Mouse (Mus musculus): ENCODE results near the gene Zc3h14. TPM values are rescaled to one million over a fixed set of nuclear protein-coding genes. Genes with fewer than 3 reads are reported as not detected.

Gene Zc3h14
- total RNA-seq, 2 experiments from 2014 or later = 61.4 to 62.6 TPM

- peak; percentile 62 for DNase-seq (ENCODE audit: low spot score)
- intact Hi-C loops (cut with DNase I) = no loop called here
These were observed 9.6 kb upstream of the Zc3h14 start, which contains the start of gene Ptpn21 for GRCm38 (mm10) chr12:98736951-98737800. Gene Ptpn21, minus strand, starts transcription at chr12:98737405.

DNA sequence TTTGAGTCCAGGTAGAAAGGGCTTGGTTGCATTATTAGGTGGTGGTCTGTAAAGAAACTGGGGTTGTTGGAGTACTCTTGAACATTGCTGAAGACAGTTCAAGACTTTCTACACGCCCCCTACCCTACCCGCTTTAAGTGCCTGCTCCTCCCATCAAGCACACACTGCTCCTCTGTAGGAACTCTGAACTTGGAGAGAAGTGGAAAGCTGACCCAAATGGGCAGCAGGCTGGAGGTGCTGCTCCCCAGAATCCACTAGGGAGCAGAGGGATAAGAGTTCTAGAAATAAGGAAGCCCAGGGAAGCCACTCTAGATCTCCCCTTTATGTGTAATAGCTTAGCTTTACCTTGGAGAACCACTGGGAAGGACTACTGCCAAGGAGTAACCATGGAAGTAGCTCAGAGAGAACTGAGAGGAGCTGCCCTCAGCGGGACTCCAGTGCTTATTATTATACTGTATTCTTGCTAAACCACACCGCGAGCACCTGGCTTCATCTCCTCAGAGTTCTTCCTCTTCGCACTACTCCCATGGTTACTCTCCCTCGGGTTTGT is 8.9 kb upstream of the Zc3h14 start:
- no peak for DNase-seq (ENCODE audit: low spot score)
- intact Hi-C loops (cut with DNase I) = no loop called here

DNA sequence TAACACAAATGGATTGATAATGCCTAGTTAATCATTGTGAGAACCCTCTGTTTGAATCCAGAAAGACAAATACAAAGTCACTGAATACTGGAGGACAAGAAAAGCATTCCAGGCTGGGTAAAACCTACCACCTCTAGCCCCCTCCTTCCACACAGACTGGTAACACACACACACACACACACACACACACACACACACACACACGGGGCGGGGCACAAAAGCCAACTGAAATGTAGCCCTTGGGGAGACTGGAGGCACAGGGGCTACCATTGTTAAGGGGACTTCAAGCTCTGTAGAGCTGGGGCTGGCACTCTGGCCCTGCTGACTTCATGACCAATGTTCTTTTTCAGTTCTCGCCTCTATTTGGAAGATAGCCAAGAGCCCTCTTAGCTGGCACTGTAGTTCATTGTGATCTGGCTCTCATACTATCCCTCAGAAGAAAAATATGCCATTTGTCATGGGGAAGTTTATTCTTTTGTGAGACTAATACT is 5.7 kb upstream of the Zc3h14 start:
- intact Hi-C loops (cut with DNase I) = no loop called here
- DNase-seq (ENCODE audit: low spot score) = no peak

- intact Hi-C loops (cut with DNase I) = loop anchor here (5.0 kb wide), 1 partner anchor 73 kb away; no protein-coding TSS in a partner anchor
- no peak for DNase-seq (ENCODE audit: low spot score)
These were observed 1.1 kb upstream of the Zc3h14 start for GRCm38 (mm10) chr12:98745626-98746025.

DNA sequence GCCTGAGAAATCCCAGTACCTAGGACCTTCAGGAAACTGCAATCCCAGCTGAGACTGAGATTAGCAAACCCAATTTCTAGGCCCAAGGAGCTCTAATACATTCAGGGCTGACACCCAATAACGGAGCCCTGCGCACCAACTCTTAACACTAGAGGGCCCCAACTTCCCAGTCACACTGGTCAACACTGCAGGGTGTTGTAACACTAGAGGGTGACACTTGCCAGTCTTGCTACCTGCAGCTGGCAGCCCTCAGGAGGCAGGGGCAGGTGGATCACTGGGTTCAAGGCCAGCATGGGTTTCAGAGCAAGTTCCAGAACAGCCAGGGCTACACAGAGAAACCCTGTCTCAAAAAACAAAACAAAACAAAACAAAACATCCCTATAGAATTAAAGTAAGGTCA is 633 bp upstream of the Zc3h14 start:
- intact Hi-C loops (cut with DNase I) = loop anchor here (5.0 kb wide), 1 partner anchor 74 kb away; no protein-coding TSS in a partner anchor

GRCm38 (mm10) chr12:98747380-98747753 is 603 bp downstream of the Zc3h14 start:
- no peak for DNase-seq (ENCODE audit: low spot score)
- intact Hi-C loops (cut with DNase I) = loop anchor here (5.0 kb wide), 1 partner anchor 75 kb away; no protein-coding TSS in a partner anchor

More for the DNA sequence above, 633 bp upstream of the Zc3h14 start:
- peak; percentile 19 for DNase-seq (ENCODE audit: low spot score)

- DNase-seq (ENCODE audit: low spot score) = no peak
- intact Hi-C loops (cut with DNase I) = no loop called here
These were observed 10.9 kb downstream of the Zc3h14 start for GRCm38 (mm10) chr12:98757636-98758035.

DNA sequence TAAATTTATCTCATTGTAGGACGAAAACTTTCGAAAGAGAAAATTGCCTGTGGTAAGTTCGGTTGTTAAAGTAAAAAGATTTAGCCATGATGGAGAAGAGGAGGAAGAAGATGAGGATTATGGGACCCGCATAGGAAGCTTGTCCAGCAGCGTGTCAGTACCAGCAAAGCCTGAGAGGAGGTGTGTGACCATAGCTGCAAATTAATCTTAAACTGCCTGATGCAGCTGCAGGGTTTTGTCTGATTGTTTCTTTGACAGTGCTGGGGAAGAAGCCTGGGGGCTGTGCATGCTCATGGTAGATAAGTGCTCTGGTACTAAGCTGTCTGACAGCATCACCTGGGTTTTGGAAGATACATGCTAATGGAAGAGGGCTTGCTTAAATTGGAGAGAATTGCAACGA is 12.9 kb downstream of the Zc3h14 start:
- no peak for DNase-seq (ENCODE audit: low spot score)
- intact Hi-C loops (cut with DNase I) = no loop called here

GRCm38 (mm10) chr12:98766241-98766640 is 19.5 kb downstream of the Zc3h14 start:
- DNase-seq (ENCODE audit: low spot score) = no peak
- intact Hi-C loops (cut with DNase I) = no loop called here

GRCm38 (mm10) chr12:98777509-98777908 is 30.7 kb downstream of the Zc3h14 start:
- intact Hi-C loops (cut with DNase I) = no loop called here

DNA sequence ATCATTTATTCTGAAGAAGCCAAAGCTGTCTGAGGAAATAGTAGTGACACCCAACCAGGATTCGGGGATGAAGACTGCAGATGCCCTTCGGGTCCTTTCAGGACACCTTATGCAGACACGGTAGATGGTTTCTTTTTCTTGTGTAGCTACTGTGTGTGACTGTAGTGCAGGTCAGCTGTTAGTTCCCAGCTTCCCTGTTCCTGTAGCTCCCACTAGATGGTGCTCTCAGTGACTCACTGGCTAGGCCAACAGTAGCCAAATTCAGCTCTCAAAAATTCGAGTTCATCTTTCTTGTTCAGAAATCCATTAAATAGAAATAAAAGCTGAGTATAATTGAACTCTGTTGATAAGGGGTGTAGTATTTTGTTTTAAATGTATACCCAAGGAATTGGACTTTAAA is 32.4 kb downstream of the Zc3h14 start:
- no peak for DNase-seq (ENCODE audit: low spot score)
- intact Hi-C loops (cut with DNase I) = no loop called here

More at GRCm38 (mm10) chr12:98777509-98777908, 30.7 kb downstream of the Zc3h14 start:
- DNase-seq (ENCODE audit: low spot score) = no peak

GRCm38 (mm10) chr12:98784251-98784650 is 37.5 kb downstream of the Zc3h14 start:
- intact Hi-C loops (cut with DNase I) = loop anchor here (5.0 kb wide), 1 partner anchor 107 kb away; no protein-coding TSS in a partner anchor
- DNase-seq (ENCODE audit: low spot score) = no peak

GRCm38 (mm10) chr12:98795731-98796318 is 49.1 kb downstream of the Zc3h14 start:
- intact Hi-C loops (cut with DNase I) = no loop called here
- DNase-seq (ENCODE audit: low spot score) = no peak

DNA sequence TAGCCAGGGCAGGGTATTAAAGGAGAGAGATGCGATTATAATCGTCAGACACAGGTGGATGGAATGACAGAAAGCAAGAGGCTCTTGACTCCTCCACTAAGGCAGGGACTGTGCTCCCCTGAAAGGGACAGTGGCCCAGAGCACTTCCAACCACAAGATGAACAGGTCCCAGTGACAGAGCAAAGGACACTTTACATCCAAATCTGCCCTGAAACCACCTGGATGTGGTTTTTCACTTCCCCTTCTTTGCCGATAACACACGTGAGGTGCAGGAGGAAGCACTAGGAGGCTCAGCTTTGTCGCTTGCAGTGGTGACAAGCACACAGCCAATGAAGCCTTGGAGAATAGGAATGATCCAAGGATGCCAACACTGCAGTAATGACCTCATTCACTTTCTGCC is 53.6 kb downstream of the Zc3h14 start:
- DNase-seq (ENCODE audit: low spot score) = no peak
- intact Hi-C loops (cut with DNase I) = loop anchor here (5.0 kb wide), 1 partner anchor 1932 kb away; no protein-coding TSS in a partner anchor

GRCm38 (mm10) chr12:98802245-98802644 is 55.5 kb downstream of the Zc3h14 start:
- no peak for DNase-seq (ENCODE audit: low spot score)
- intact Hi-C loops (cut with DNase I) = loop anchor here (5.0 kb wide), 1 partner anchor 1930 kb away; no protein-coding TSS in a partner anchor

GRCm38 (mm10) chr12:98804078-98804748 is 57.4 kb downstream of the Zc3h14 start:
- no peak for DNase-seq (ENCODE audit: low spot score)
- intact Hi-C loops (cut with DNase I) = loop anchor here (5.0 kb wide), 1 partner anchor 1928 kb away; no protein-coding TSS in a partner anchor

GRCm38 (mm10) chr12:98820781-98821180 is 74.0 kb downstream of the Zc3h14 start:
- DNase-seq (ENCODE audit: low spot score) = no peak
- intact Hi-C loops (cut with DNase I) = no loop called here

DNA sequence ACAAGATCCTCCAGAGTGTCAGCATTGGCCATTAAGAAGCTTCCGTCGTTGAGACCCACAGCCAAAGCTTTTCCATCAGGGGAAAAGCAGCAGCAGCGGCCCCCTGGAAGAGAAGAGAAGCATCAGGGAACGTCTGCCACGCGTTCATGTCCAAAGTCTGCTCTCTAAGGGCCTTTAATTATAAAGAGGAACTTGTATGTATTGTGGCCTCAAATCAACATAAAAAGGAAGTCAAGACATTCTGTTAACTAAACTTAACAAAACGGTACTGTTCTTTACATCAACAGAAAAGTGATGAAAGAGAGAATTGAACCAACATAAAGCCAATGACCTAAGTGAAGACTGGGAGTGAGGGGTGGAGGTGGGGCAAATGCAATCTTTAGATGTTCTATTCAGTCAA is 84.4 kb downstream of the Zc3h14 start:
- intact Hi-C loops (cut with DNase I) = no loop called here
- DNase-seq (ENCODE audit: low spot score) = no peak

- intact Hi-C loops (cut with DNase I) = no loop called here
- DNase-seq (ENCODE audit: low spot score) = no peak
These were observed 86.3 kb downstream of the Zc3h14 start for GRCm38 (mm10) chr12:98832929-98833598.

All from heart, postnatal 25 days (tissue).